In the genomic region with DNA sequence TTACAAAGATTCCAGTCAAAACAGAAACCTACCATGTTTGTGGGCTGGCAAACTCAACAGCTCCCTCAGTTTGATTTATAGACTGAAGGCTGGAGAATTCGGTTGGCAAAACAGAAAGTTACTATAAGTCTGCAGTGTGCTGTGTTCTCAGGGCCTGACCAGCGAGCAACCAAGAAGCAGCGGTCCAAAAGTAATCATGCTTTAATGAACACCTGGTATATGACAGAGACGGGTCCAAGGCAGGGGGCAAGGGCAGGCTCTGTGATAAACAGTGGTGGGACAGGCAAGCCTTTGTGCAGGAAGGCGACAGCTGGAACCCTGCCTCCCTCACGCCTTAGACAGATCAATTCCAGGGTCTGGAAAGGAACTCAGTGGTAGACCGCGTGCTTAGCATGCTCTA, we compare ENCODE assay signal across 18 mouse cellular contexts.
DNase-seq lines count a peak whose midpoint lies in the region; ATAC-seq lines count a peak whose summit lies in the region.
"Had no signal": no experiment of that assay in that cellular context is flagged by ENCODE, and none has a peak within 500 bp of the region (broad histone marks: within the 10 kb centered on the region; RNA-seq: fewer than 3 reads in every experiment).

No protein-coding gene starts in this region.

- no peaks in the 10 kb centered on the region for H3K36me3 ChIP-seq in lung, embryonic 15.5 days
- H3K36me3 ChIP-seq in embryonic facial prominence, embryonic 15.5 days, result no peaks in the 10 kb centered on the region
- no peaks in the 10 kb centered on the region for H3K36me3 ChIP-seq in limb, embryonic 13.5 days
- H3K36me3 ChIP-seq: heart, embryonic 12.5 days; liver, embryonic 12.5 days; neural tube, embryonic 13.5 days had no signal

- H3K27ac ChIP-seq in lung, embryonic 15.5 days, result no peak overlapping the region
- H3K27ac ChIP-seq in embryonic facial prominence, embryonic 15.5 days (replicated peaks), result peak overlapping the region; percentile 22; the same call in 1 of the 2 replicates
- peak overlapping the region; percentile 76 for H3K27ac ChIP-seq in limb, embryonic 13.5 days
- H3K27ac ChIP-seq: gastrocnemius, adult 2 months; liver, embryonic 12.5 days; neural tube, embryonic 13.5 days had no signal

- DNase-seq in lung, postnatal 10 days, result no peak
- DNase-seq in adipocyte (ENCODE audit: low spot score), result peak; percentile 59
- DNase-seq in thymus, postnatal 0 days (ENCODE audit: low spot score), result no peak
- DNase-seq: adrenal gland, postnatal 10 days; cerebellum, postnatal 10 days; gastrocnemius, adult 2 months; kidney, adult 2 months; kidney, postnatal 10 days; lung, postnatal 14 days; thymus, postnatal 36 days had no signal

- H3K4me3 ChIP-seq in lung, embryonic 15.5 days, result no peak overlapping the region
- no peak overlapping the region for H3K4me3 ChIP-seq in embryonic facial prominence, embryonic 15.5 days (replicated peaks)
- H3K4me3 ChIP-seq in limb, embryonic 13.5 days, result no peak overlapping the region
- H3K4me3 ChIP-seq: gastrocnemius, adult 2 months; heart, embryonic 12.5 days; liver, embryonic 12.5 days; neural tube, embryonic 13.5 days had no signal

- WGBS in lung, embryonic 15.5 days, result 35% methylated on average over 8 of the region's 8 CpGs
- WGBS in embryonic facial prominence, embryonic 15.5 days, result 58% methylated on average over 8 of the region's 8 CpGs
- 41% methylated on average over 8 of the region's 8 CpGs for WGBS in limb, embryonic 13.5 days

- H3K4me1 ChIP-seq in lung, embryonic 15.5 days, result peaks cover 34% of the 10 kb centered on the region
- peaks cover 26% of the 10 kb centered on the region for H3K4me1 ChIP-seq in embryonic facial prominence, embryonic 15.5 days
- H3K4me1 ChIP-seq in limb, embryonic 13.5 days, result peaks cover 36% of the 10 kb centered on the region
- H3K4me1 ChIP-seq: heart, embryonic 12.5 days; liver, embryonic 12.5 days had no signal

- H3K9me3 ChIP-seq in lung, embryonic 15.5 days, result no peaks in the 10 kb centered on the region
- H3K9me3 ChIP-seq in embryonic facial prominence, embryonic 15.5 days (replicated peaks), result no peaks in the 10 kb centered on the region
- no peaks in the 10 kb centered on the region for H3K9me3 ChIP-seq in limb, embryonic 13.5 days
- H3K9me3 ChIP-seq: neural tube, embryonic 13.5 days had no signal

- H3K4me2 ChIP-seq in lung, embryonic 15.5 days, result no peak overlapping the region
- H3K4me2 ChIP-seq in embryonic facial prominence, embryonic 15.5 days (replicated peaks), result no peak overlapping the region
- H3K4me2 ChIP-seq in limb, embryonic 13.5 days (replicated peaks), result no peak overlapping the region
- H3K4me2 ChIP-seq: heart, embryonic 12.5 days; liver, embryonic 12.5 days; neural tube, embryonic 13.5 days had no signal

- no peaks in the 10 kb centered on the region for H3K27me3 ChIP-seq in lung, embryonic 15.5 days
- H3K27me3 ChIP-seq in embryonic facial prominence, embryonic 15.5 days, result no peaks in the 10 kb centered on the region
- H3K27me3 ChIP-seq in limb, embryonic 13.5 days, result no peaks in the 10 kb centered on the region
- H3K27me3 ChIP-seq: heart, embryonic 12.5 days; neural tube, embryonic 13.5 days; Patski had no signal

- peak; percentile 29; the same call in 1 of the 2 replicates for ATAC-seq in lung, embryonic 15.5 days (ENCODE audit: borderline replicate concordance, extremely low read depth, low FRiP score, low TSS enrichment)
- no peak for ATAC-seq in embryonic facial prominence, embryonic 15.5 days (ENCODE audit: insufficient number of reproducible peaks, low FRiP score, low TSS enrichment, low read depth)
- ATAC-seq in limb, embryonic 13.5 days (ENCODE audit: low FRiP score, low read depth), result peak; percentile 62
- ATAC-seq in megakaryocyte progenitor cell, adult 5-6 weeks (replicated peaks; ENCODE audit: poor library complexity), result no peak
- ATAC-seq: liver, embryonic 12.5 days; Patski had no signal

- no peak overlapping the region for H3K9ac ChIP-seq in lung, embryonic 15.5 days
- no peak overlapping the region for H3K9ac ChIP-seq in embryonic facial prominence, embryonic 15.5 days
- no peak overlapping the region for H3K9ac ChIP-seq in limb, embryonic 13.5 days
- H3K9ac ChIP-seq: heart, embryonic 12.5 days; liver, embryonic 12.5 days; neural tube, embryonic 13.5 days had no signal

Comparison
In these comparisons a context has a peak if more than half of its experiments do, and no peak if none do; other contexts are left out.
1. ATAC-seq: peak in lung, embryonic 15.5 days (single experiment) and limb, embryonic 13.5 days (single experiment); none in embryonic facial prominence, embryonic 15.5 days (single experiment) and megakaryocyte progenitor cell, adult 5-6 weeks (single experiment).